Mouse (Mus musculus) kidney, postnatal 14 days (tissue): Measurements from ENCODE around the gene Cpne9.

Source experiments
- DNase-seq: peaks from one replicate; pipeline ENCODE4 v3.0.0; 2022; ENCODE audit warnings: mixed read lengths

The Cpne9 gene

DNA sequence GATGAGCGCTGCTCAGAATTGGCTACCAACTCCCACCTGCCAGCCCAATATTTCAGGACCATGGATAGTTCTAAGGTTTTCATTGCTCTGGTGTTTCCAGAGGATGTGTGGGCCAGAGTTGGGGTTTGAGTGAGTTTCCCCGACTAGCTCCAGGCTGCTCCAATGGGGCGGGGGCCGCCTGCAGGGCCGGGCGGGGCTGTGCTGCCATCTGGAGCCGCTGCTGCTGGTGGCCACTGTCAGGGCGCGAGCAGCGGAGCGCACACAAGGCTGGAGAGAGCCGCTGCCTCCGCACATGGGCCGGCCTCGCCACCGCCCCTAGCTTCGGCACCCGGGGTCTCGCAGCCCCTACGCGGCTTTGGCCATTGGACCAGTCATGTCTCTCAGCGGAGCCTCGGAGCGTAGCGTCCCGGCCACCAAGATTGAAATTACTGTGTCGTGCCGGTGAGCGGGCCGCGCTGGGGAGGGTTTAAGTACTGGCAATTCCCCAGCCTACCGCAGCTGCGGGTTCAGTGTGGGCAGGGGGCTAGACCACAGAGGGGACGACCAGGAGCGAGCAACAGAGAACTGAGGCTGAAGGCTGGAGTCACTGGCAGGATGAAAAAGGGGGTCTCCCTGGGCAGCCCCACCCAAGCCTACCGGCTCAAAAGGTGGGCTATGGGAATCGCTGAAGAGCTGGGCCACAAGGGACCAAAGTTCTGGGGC, at the start of gene Cpne9:
Cpne9 (plus strand) TSS at position 207 of the 702 bp plus-strand sequence.
- DNase-seq = peak; percentile 27

DNA sequence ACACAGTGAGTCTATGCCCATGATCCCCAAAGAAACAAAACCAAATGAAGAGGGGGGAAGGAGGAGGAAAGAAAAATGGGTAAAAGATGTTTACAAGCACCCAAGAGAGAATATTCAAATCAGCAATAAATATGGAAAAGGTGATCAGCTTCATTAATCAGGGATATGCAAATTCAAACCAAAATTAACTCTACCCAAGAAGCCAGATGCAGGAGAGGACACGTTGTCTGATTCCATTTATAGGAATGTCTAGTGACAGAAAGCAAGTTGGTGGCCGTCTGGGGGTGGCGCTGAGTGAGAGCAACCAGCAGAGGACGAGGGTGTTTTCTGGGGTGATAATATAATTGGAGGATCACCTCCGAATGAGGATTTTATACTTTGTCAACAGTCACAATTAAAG, 47.0 kb upstream of the Cpne9 start:
- no peak for DNase-seq

DNA sequence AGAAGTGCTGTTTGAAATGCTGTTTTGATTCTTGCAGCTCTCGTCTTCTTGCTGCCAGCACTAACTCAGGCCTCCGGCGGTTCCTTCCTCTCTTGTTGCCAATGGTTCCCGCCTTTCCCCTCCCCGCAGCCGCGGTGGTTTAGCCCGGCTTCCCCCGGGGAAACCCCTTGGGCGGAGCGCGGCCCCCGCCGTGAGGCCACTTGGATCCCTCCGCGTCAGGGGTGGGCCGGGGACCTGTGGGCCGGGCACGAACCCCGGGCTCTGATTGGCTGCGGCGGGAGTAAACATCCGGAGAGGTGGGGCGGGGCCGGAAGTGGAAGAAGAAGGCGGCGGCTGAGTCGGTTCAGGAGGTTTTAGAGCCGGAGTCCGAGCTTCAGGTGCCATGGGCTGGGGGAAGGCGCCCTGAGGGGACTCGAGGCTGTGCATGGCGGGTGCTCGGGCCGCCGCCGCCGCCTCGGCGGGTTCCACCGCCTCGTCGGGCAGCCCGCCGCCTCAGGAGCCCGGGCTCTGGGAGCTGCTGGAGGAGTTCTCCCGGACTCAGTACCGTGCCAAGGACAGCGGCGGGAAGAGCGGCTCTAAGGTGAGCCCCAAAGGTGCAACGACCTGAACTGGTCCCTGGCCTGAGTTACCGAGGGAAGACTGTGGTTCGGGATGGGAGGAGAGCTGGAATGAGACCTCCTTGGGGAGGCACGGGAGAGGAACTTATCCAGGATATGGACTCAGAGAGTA, 44.4 kb upstream of the Cpne9 start, which contains the start of gene Mtmr14:
Mtmr14 (plus strand) TSS at position 302 of the 729 bp plus-strand sequence.
- peak; percentile 99 for DNase-seq

DNA sequence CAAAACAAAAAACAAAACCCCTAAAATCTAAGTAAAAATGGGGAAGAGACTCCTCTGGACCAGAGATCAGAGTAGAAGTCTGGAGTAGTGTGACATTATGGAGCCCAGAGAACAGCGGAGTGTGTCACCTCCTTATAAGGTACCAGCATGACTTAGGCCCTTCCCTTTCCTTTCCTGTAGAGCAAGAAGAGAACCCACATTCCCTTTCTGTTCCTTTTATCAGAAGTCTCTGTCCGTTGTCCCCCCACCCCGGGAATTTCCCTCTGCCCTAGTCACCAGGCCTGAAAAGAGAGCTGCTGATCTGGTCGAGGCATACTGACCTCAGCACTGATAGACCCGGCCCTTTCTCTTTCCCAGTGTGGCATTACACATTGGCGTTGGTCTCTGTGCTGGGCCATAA, 43.7 kb upstream of the Cpne9 start:
- no peak for DNase-seq

DNA sequence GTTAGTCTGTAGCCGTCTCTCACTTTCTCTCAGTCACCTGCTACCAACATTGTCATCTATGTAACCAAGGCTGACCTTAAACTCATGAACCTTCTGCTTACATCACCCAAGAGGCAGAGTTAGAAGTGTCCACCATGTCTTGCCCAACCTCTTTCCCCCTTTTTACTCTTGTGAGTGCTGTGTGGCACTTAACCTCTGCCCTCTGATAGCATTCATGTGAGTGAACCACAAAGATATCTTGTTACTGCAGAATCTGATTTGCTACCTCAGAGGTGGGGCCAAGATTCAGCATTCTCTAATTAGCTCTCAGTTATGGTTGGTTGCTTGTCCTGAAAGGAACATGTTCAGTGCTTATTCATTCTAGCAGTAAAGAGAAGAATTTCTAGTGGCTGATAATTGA, 39.4 kb upstream of the Cpne9 start:
- no peak for DNase-seq

DNA sequence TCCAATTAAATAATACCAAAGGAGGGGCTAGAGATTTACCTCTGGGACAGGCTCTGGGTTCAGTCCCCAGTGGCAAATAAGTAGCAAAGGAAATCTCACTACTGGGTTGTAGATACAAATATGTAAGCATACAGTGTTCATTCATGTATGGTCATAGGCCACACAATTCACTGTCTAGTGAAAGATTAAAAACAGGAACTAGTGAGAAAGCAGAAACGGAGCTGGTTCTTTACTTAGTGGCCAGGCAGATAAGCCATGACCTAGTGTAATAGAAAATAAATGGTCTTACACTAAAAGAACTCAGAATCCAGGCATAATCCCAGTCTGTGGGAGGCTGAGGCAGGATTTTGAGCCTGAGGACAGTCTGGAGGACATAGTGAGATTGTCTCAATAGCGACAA, 36.5 kb upstream of the Cpne9 start:
- no peak for DNase-seq

DNA sequence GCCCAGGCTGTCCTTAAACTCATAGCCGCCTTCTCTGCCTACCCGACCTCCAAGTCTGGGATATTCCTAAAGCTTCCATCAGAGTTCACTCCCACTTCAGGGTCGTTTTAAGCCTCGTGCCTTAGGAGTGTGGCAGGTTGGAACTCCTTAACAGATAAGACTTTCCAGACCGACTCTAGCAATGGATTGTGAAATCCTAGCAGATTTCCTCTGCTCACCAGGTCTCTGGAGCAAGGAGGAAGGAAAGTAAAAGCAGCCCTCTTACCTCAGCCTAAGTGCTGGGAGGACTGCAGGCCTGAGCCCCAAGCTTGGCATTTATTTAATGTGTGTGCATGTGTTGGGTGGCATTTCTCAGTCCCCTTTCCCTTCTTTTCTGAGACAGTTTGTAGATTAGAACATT, 31.3 kb upstream of the Cpne9 start:
- no peak for DNase-seq

DNA sequence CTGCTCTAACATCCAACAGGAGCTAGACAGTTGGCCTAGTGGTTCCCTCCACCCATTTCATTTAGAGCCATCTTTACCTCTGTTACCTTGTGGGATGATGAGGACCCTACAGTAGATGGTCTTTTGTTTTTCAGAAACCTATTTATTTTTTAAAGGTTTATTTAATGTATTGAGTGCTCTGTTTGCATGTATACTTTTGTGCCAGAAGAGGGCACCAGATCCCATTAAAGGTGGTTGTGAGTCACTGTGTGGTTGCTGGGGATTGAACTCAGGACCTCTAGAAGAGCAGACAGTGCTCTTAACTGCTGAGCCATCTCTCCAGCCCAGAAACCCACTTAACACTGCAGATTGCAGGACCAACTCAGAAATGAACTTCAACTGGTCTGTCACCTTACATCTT, 30.2 kb upstream of the Cpne9 start:
- DNase-seq = no peak

DNA sequence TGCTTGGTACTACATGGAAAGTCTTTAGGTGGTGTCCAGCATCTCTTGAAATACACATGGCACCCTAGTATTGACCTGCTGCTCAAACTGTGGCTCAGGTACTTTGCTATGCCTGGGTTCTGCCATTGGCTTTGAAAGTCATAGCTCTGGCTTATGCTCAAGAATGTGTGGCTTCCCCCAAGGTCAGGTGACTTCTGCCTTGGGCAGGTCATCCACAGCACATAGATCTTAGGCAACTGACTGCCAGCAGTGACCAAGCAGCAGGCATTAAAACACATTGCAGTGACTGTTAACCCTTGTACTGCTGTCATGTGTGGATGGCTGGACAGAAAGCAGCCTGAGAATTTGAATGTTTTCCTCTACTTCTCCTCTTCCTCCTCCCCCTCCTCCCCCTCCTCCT, 27.2 kb upstream of the Cpne9 start:
- DNase-seq = peak; percentile 4

DNA sequence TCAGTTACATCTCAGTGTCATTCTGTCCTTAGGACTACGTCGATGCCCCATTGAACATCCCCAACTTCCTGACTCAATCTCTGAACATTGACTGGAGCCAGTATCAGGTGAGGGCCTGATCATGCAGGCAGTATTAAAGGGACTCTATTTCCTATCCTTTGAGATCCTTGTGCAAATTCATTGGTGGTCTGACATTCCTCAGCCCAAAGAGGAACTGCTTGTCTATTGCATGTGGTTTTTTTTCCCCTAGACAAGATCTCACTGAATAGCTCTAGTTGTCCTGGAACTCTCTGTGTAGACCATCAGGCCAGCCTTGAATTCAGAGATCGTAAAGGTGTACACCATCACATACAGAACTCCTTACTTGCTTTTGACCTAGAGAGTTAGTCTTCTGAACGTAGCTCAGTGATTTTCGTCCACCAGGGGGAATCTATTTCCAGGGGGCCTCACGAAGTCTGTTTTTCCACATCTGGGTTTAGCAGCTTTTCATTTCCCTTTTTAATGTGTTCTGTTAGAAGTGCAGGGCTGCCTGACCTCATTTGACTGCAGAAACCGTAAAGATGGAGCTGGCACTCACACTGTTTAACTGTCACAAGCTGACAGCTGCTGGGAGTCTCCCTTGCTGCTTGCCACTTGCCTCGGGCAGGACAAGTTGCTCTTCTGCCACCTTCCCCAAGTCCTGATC, 20.8 kb upstream of the Cpne9 start:
- DNase-seq = no peak

DNA sequence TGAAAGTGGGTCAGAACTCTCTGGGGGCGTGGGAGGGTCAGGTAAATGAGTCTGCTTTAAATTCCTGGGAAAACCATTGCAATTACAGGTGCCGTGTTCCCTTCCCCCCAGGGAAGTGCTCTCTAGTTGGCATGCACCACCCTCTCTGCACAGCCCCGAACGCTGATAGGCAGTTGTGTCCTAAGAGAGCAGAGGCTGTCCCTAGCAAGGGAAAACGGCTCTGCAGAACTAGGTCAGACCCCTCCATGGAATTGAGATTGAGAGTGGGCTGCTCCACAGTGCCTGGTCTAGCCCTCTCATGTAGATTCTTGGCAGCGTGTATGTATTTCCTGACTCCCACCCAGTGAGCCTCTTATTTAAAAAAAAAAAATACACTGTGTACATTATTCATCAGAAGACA, 18.6 kb upstream of the Cpne9 start:
- DNase-seq = no peak

DNA sequence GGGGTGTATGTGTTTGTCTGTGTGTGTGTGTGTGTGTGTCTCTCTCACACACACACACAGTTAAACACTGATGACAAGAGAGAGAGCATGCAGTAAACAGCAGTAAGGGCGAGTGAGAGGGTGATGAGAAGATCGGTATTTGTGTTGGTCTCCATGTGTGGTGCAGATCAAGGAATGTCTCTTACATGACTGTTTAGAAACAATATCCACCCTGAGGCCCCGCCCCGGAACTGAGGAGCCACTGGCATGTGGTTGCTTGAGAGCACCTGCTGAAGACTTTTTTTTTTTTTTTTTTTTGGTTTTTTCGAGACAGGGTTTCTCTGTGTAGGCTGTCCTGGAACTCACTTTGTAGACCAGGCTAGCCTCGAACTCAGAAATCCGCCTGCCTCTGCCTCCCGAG, 17.7 kb upstream of the Cpne9 start:
- DNase-seq = no peak

DNA sequence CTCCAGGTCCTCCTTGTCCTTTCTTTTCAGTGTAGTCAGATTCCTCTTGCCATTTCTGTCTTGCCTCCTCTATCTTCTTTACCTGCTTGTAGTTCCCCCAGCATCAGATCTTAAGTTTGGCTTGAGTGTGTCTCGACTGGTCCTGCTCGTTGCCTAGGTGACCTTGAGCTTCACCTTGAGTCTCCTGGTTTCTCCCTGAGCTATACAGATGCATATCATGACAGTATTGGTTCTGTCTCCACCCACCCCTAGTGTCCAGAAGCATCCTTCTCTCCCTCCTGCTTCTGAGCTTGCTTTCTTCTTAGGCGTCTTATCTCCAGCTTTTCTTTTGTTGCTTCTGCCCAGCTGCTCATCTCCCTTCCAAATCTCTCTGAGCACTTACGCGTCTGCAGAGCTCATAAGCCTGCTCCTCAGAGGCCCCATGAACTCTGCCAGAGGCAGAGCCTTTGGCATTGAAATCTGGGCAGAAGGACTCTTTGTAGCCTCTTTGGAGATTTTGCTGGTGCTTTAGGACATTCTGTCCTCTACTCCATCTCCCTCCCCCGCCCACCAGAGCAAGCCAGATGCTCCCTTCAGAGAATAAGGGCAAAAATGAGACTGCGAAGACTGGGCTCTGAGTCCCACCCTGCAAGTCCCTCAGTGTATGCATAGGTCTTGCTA, 15.0 kb upstream of the Cpne9 start:
- DNase-seq = no peak

DNA sequence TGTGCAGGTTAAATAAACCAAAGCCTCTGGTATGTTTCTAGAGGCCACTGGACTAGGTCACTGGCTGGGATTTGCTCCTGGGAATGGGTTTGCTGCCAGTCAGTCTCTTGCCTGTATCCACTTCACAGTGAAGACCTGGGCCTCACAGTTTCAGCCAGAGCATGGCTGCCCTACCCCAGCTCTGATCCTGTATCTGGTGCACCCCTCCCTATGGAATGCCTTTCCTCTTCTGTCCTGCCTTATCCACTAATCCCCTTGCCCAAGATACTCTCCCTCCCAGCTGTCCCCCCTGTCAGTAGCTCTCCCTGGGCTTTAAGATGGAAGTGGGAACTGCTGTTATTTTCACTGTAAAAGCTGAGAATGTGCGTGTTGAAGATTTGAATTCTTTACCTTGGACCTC, 14.1 kb upstream of the Cpne9 start:
- no peak for DNase-seq

DNA sequence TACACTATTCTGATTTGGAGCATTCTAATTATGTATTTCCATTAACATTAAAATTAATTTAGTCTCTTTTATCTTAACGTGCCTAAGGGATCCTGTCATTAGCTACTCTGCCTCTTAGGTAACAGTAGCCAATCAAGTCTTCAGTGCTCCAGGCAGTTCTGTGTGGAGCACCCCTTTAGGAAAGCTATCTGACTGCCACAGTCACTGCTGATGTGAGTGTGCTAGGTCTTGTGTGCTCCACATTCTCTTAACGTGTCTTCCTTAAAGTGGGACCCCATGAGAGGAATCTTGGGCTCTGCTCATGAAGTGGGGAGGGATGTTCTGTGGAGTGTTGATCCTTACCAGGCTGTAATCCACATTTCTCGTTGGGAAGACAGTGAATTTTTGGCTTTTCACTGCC, 9.7 kb upstream of the Cpne9 start:
- DNase-seq = no peak

DNA sequence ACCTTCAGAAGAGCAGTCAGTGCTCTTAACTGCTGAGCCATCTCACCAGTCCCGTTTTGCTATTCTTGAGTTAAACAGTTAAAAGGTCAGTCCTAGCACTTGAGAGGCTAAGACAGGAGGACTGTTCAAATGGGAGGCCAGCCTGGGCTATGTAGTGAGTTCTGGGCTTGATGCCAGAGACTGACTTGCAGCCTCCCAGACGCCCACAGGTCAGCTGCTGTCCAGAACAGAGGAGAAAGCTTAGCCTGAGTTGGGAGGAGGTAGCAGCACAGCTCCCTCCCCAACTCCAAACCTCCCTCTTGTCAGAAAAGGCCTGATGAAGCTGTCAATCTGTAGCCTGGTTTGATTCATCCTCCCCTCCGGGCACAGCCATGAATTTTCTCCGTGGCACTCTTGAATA, 5.3 kb upstream of the Cpne9 start:
- DNase-seq = no peak

DNA sequence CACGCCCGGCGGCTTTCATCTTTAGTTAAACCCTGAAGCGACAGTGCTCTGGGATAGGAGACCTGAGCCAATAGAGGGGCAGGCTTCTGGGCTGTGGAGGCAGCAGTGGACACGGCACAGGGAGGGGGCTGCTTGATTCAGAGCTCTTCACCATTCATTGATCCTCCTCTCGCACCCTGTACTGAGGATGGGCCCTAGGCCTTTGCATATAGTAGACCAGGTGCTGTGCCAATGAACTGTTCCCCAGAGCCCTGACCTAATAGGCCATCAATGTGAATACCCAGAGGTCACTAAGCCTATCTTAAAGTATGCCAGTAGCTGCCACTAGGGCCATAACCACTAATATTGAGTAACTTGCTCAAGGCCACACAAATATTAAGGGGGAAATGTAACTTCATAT, 431 bp upstream of the Cpne9 start:
- DNase-seq = no peak

DNA sequence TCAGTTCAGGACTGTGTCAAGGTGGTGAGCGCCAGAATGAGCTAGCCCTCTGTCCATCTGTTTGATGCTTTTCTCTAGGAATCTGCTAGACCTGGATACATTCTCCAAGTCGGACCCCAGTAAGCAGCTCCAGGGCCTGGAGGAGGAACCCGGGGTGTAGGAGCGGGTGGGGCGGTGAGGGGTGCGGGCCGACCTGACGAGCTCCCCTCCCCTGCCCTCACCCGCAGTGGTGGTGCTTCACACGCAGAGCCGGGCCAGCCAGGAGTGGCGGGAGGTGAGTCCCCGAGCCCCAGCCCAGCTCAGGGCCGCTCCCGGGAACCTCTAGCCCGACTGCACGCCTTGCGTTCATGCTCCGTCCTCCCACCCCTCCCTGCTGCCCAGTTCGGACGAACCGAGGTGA, 862 bp downstream of the Cpne9 start:
- no peak for DNase-seq

DNA sequence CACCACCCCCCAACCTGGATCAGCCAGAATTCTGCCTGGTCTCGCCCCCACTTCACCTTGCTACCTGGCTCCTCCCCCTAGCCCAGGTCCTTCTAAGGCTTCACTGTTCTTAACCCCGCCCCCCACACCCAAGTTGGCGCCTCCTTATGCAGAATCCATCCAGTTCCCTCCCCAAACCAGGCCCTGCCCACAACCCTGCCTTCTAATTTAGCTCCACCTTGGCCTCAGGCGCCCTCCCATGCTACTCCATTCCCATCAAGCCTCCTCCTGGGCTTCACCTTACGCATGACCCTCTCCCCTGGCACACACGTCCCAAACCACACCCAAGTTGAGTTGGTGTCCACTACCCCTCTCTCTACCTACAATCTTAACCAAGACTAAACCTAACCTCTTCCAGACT, 1.4 kb downstream of the Cpne9 start:
- no peak for DNase-seq

DNA sequence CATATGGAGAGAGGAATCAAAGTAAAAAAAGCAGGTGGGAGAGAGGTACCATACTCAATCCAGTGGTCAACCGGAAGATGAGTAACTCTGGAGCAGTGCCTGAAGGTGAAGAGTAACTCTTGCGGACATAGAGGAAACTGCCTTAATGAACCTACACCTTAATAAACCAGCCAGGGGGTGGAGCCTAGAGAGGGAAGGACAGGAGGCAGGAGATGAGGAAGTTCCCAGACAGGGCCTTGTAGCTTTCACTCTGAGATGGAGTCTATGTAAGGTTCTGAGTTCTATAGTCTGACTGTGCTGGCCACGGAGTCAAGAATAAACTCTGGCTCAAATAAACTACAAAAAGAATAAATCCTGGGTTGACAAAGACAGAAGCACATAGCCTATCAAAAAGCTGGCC, 2.8 kb downstream of the Cpne9 start:
- no peak for DNase-seq

DNA sequence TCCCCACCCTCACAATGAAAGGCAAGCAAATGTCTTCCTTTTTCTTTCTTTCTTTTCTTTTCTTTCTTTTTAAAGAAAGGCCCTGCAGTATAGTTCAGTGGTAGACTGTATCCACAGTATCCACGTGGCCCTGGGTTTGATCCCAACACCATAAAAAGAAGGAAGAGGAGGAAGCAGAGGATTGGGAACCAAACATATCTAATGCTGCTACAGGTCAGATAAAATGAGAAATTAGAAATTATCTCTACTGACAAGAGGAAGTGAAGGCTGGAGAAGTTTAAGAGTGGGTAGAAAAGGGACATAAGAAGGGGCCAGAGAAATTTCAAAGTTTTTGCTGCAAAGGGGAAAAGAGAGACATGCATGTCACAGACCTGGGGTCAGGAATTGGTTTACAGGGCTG, 4.2 kb downstream of the Cpne9 start:
- DNase-seq = no peak

DNA sequence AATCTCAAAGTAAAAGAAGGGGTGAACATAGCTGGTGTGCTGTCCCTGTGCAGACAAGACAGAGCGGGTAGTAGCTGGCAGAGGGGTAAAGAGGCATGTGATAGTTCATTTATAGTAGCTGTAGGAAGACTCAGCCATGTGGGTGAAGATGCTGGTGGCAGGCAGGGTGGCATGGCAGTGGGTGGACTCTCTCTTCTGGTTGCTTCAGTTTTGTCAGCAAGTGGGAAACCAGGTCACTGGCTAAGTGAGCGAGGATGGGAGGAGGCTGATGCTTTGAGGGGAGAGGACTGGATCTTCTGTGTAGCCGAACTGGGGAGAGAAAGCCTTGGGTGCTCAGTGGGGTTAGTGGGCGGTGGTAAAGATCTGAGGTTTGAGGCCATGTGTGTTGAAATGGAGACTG, 5.1 kb downstream of the Cpne9 start:
- no peak for DNase-seq

DNA sequence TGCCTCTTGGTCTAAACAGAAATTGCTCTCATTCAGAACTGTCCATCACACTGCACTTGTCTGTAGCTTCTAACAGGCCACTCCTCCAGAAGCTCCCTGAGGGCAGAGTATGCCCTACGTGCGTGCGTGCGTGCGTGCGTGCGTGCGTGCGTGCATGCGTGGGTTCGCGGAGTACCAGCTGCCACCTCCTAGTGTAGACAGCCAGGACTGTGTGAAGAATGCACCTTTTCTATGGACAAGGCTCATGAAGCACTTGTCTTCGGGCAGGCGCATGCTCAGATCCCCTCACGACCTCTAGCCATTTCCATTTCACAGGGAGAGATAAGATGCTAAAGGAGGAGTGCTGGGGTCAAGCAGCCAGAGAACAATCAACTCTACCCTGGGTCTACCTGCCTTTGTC, 7.2 kb downstream of the Cpne9 start:
- DNase-seq = no peak

DNA sequence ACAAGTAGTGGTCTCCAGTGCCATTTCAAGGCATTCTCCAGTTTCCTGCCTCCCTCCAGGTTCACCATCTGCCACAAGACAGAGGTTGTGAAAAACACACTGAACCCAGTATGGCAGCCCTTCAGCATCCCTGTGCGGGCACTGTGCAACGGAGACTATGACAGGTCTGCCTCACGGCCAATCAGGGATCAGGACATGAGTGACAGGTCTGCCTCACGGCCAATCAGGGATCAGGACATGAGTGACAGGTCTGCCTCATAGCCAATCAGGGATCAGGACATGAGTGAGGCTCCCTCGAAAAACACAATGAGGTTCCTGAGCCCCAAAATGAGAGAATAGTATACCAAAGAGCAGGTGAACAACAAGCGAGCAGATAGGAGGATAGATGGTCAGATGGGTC, 8.2 kb downstream of the Cpne9 start:
- DNase-seq = no peak
